8 mouse cellular contexts compared by ENCODE assay signal in genomic region chr7:112233345-112234005, GRCm38 (mm10). TPM values are rescaled to one million over a fixed set of nuclear protein-coding genes. Genes with fewer than 3 reads are reported as not detected.
DNase-seq lines count a peak whose midpoint lies in the region; ATAC-seq lines count a peak whose summit lies in the region.

No protein-coding gene starts in this region.

- 26% methylated on average over 7 of the region's 7 CpGs for WGBS in heart, embryonic 16.5 days
- WGBS in forebrain, embryonic 15.5 days = 15% methylated on average over 7 of the region's 7 CpGs
- WGBS in midbrain, embryonic 16.5 days = 20% methylated on average over 7 of the region's 7 CpGs

- no peak overlapping the region; the same call in 1 of the 2 replicates for H3K4me2 ChIP-seq in heart, embryonic 16.5 days (ENCODE audit: low read depth, low read length)
- peak overlapping the region; percentile 25 for H3K4me2 ChIP-seq in forebrain, embryonic 15.5 days (replicated peaks)
- H3K4me2 ChIP-seq in midbrain, embryonic 16.5 days (ENCODE audit: low read length) = no peak overlapping the region

- no peak overlapping the region for H3K4me3 ChIP-seq in heart, embryonic 16.5 days (ENCODE audit: low read length)
- H3K4me3 ChIP-seq in forebrain, embryonic 15.5 days = no peak overlapping the region
- no peak overlapping the region for H3K4me3 ChIP-seq in midbrain, embryonic 16.5 days (ENCODE audit: low read depth, low read length)

- ATAC-seq in heart, embryonic 16.5 days (replicated peaks; ENCODE audit: extremely low read depth, insufficient read depth, low FRiP score) = no peak
- peak; percentile 79 for ATAC-seq in forebrain, embryonic 15.5 days (replicated peaks)
- ATAC-seq in midbrain, embryonic 16.5 days = peak; percentile 76

- peaks cover 80% of the 10 kb centered on the region for H3K4me1 ChIP-seq in heart, embryonic 16.5 days (ENCODE audit: control insufficient read depth, insufficient read depth, low read length)
- H3K4me1 ChIP-seq in forebrain, embryonic 15.5 days = peaks cover 20% of the 10 kb centered on the region
- peaks cover 11% of the 10 kb centered on the region for H3K4me1 ChIP-seq in midbrain, embryonic 16.5 days (ENCODE audit: control insufficient read depth, insufficient read depth, low read length)

- H3K36me3 ChIP-seq in heart, embryonic 16.5 days (ENCODE audit: control insufficient read depth, insufficient read depth) = peaks cover 39% of the 10 kb centered on the region
- no peaks in the 10 kb centered on the region for H3K36me3 ChIP-seq in forebrain, embryonic 15.5 days
- no peaks in the 10 kb centered on the region for H3K36me3 ChIP-seq in midbrain, embryonic 16.5 days (ENCODE audit: control insufficient read depth, insufficient read depth, low read length)

- peak overlapping the region; percentile 55 for H3K9ac ChIP-seq in heart, embryonic 16.5 days (ENCODE audit: low read length)
- H3K9ac ChIP-seq in forebrain, embryonic 15.5 days (replicated peaks) = no peak overlapping the region
- peak overlapping the region; percentile 12; the same call in 1 of the 2 replicates for H3K9ac ChIP-seq in midbrain, embryonic 16.5 days (ENCODE audit: low read depth, low read length)

- H3K9me3 ChIP-seq in heart, embryonic 16.5 days (replicated peaks; ENCODE audit: control insufficient read depth, low read length) = no peaks in the 10 kb centered on the region
- no peaks in the 10 kb centered on the region for H3K9me3 ChIP-seq in forebrain, embryonic 15.5 days
- no peaks in the 10 kb centered on the region for H3K9me3 ChIP-seq in midbrain, embryonic 16.5 days (replicated peaks; ENCODE audit: control insufficient read depth, low read length, poor library complexity, severe bottlenecking)

- H3K27me3 ChIP-seq in heart, embryonic 16.5 days (ENCODE audit: control insufficient read depth, insufficient read depth, low read length) = no peaks in the 10 kb centered on the region
- no peaks in the 10 kb centered on the region for H3K27me3 ChIP-seq in forebrain, embryonic 15.5 days
- no peaks in the 10 kb centered on the region for H3K27me3 ChIP-seq in midbrain, embryonic 16.5 days (ENCODE audit: control insufficient read depth, insufficient read depth, low read depth, low read length)

- peak overlapping the region; percentile 61 for H3K27ac ChIP-seq in heart, embryonic 16.5 days (ENCODE audit: low read length)
- peak overlapping the region; percentile 84 for H3K27ac ChIP-seq in forebrain, embryonic 15.5 days (replicated peaks)
- peak overlapping the region; percentile 26; the same call in 1 of the 2 replicates for H3K27ac ChIP-seq in midbrain, embryonic 16.5 days (ENCODE audit: low read length)

- DNase-seq in heart, adult 8-10 months (ENCODE audit: low spot score) = no peak
- DNase-seq in layer of hippocampus, postnatal 36 days = peak; percentile 72 to 76
- peak; percentile 55 for DNase-seq in thymus, postnatal 4 days
- no peak for DNase-seq in adrenal gland, postnatal 36 days
- DNase-seq in kidney, postnatal 36 days = no peak

RNA-seq across cellular contexts. Expression of gene Mical2, which starts 7.8 kb away (rescaled TPM):
- polyA plus RNA-seq in heart, embryonic 16.5 days (2015; fragmentation: Nextera tagmentation; extraction: Ambion mirVana) = 128 and 145 TPM in 2 replicates
- 100 to 1,000 TPM in 1 of 4 experiments, 10 to 100 TPM in 3; 82.0 to 100 (median 95.6) TPM for total RNA-seq in heart, adult 8-10 months (2022)
- polyA plus RNA-seq in forebrain, embryonic 15.5 days (2015; fragmentation: Nextera tagmentation; extraction: Ambion mirVana) = 5.9 and 7.0 TPM in 2 replicates
- total RNA-seq in layer of hippocampus, postnatal 36 days (2021) = 100 to 1,000 TPM; 691 to 703 TPM
- 3.5 and 5.1 TPM in 2 replicates for polyA plus RNA-seq in midbrain, embryonic 16.5 days (2015; fragmentation: Nextera tagmentation; extraction: Ambion mirVana)
- 10 to 100 TPM in 1 of 2 experiments, 1 to 10 TPM in 1; 8.5 to 19.7 TPM for total RNA-seq in adrenal gland, postnatal 36 days (2021)

Comparison
In these comparisons a context has a peak if more than half of its experiments do, and no peak if none do; other contexts are left out.
1. H3K27ac ChIP-seq: peak in every context shown above with its lines; median percentile 84 in forebrain, embryonic 15.5 days; 61 in heart, embryonic 16.5 days; 26 in midbrain, embryonic 16.5 days.
2. DNase-seq: peak in layer of hippocampus, postnatal 36 days (2 of 2) and thymus, postnatal 4 days (single experiment); none in heart, adult 8-10 months (single experiment), adrenal gland, postnatal 36 days (0 of 2) and kidney, postnatal 36 days (0 of 2).
3. RNA of gene Mical2, which starts 7.8 kb away (total RNA-seq): 691 to 703 TPM in layer of hippocampus, postnatal 36 days; 82.0 to 100 TPM in heart, adult 8-10 months and 8.5 to 19.7 TPM in adrenal gland, postnatal 36 days; every median in the first group is over 4 times any median in the second.